Mouse (Mus musculus) G1E (cell line): ENCODE data around the gene Vcam1.

Experiments
- CTCF ChIP-seq: IDR thresholded peaks from 2 replicates; pipeline ENCODE4 v1.5.1; 2012; ENCODE audit warnings: low read depth, low read length, inconsistent platforms, mixed read lengths
- GATA1 ChIP-seq: IDR thresholded peaks from 2 replicates; pipeline ENCODE4 v1.6.1; 2012; ENCODE audit warnings: borderline replicate concordance, low read length, inconsistent platforms, mixed read lengths
- GATA2 ChIP-seq: IDR thresholded peaks from 2 replicates; pipeline ENCODE4 v1.6.1; 2012; ENCODE audit warnings: low read depth, low read length, inconsistent platforms, borderline replicate concordance
- POLR2AphosphoS5 ChIP-seq: IDR thresholded peaks from 2 replicates; pipeline ENCODE4 v1.6.1; 2012; ENCODE audit warnings: low read depth, low read length, inconsistent platforms; ENCODE audit not compliant: insufficient replicate concordance
- TAL1 ChIP-seq: conservative IDR thresholded peaks from 2 replicates; pipeline ENCODE4 v1.6.1; 2012; ENCODE audit warnings: low read depth, low read length, inconsistent platforms, mixed read lengths

GRCm38 (mm10) chr3:116122696-116123095 is 6.8 kb downstream of the Vcam1 start:
- no peak for TF ChIP-seq TAL1
- TF ChIP-seq CTCF = no peak
- no peak for TF ChIP-seq GATA2
- TF ChIP-seq GATA1 = no peak
- no peak for TF ChIP-seq POLR2AphosphoS5
